Mouse (Mus musculus): ENCODE results near the gene Cd3d.
"Not testable (repeated sequence)": the region's sequence is repeated elsewhere in the genome, so short reads cannot be mapped to it uniquely, and the experiment has no call there.

Cd3d gene

DNA sequence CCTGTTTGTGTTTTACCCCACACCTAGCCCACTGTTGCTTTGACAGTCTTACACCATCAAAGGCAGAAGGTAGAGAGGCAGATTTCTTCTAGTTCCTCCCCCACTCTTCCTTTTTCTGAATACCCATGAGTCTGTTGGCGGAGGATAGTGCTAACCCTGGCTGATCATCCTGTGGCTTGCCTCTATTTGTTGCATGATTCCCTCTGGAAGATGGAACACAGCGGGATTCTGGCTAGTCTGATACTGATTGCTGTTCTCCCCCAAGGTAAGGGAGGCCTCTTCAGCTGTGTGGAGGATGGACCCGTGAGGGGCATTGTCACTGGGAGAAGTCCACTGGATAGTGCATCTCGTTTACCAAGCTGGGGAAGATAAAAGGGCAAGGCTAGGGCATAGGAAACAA, at the start of gene Cd3d:
Gene Cd3d, plus strand, starts transcription at position 111 of the 400 bp plus-strand sequence.
- in situ Hi-C loops (cut with MboI; ENCODE audit: low sequenced_read_pairs), result no loop called here

DNA sequence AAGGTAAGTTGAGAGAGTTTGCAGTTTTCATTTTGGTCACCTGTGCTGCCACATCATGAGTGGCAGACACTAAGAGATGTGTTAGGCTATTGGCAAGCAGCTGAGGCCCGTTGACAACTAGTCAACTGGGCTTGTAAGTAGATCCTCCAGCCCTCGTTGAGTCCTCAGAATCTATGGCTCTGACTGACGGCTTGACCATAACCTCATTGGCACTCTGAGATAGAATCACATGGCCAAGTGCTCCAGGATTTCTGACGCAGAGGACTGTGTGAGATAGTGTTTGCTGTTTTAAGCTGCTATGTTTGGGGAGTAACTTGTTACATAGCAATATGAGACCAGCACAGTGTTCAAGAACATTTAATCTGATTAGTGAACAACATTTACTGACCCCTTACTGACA, 39.8 kb upstream of the Cd3d start:
- in situ Hi-C loops (cut with MboI; ENCODE audit: low sequenced_read_pairs), result no loop called here

DNA sequence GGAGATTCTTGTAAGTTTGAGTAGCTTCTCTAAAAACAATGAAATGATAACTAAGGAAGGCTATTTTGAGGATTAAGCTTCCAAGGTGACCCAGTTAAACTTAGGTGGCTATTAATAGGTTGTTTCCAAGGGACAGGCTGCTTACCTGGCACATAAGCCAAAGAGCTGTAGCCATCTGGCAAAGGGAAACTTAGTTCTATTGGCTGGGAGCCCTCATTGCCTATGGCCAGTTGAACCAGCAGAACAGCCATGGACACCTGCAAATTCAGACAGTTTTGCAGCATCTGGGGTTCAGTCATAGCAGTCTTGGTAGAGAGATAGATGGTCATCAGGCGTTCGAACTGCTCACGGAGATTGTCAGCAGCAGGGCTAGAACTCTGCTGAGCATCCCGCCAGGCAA, 39.2 kb upstream of the Cd3d start:
- in situ Hi-C loops (cut with MboI; ENCODE audit: low sequenced_read_pairs), result no loop called here

DNA sequence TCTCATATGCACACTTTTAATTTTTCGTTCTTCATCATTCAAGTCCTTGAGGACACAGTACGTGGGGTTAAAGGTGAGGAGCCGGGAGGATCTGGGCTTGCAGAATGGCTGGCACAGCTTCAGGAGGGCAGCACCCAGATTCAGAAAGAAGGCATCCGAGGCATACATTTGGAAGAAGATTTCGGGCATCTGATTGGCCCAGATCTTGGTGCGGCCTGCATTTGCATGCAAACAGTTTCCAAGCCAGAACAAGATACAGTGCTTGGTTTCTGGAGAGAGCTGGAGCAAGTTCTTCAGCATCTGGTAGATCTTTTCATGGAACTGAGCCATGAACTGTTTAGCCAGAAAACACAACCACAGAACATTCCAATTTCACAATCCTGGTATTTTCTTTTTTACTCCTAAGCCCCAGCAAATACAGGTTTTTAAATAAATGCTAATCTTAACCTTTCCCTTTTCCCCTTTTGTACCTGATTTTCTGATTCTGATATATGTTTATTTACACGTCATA, 35.3 kb upstream of the Cd3d start:
- in situ Hi-C loops (cut with MboI; ENCODE audit: low sequenced_read_pairs), result no loop called here

DNA sequence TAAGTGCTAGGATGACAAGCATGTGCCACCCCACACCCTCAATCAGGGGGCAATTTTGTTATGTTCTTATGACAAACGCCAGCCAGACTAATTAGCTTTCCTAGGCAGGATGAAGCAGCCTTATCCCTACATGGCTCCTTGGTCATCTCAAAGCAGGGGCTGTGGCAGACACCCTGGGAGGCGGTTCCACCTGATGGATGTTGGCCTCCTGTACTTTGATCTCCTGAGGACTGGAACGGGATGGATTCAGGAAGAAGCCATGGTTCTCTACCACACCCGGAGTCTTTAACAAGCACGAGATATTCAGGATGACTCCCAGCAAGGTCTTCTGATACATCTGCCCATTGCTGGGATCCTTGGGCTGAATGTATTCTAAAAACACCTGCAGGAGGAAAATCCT, 33.8 kb upstream of the Cd3d start:
- in situ Hi-C loops (cut with MboI; ENCODE audit: low sequenced_read_pairs), result no loop called here

DNA sequence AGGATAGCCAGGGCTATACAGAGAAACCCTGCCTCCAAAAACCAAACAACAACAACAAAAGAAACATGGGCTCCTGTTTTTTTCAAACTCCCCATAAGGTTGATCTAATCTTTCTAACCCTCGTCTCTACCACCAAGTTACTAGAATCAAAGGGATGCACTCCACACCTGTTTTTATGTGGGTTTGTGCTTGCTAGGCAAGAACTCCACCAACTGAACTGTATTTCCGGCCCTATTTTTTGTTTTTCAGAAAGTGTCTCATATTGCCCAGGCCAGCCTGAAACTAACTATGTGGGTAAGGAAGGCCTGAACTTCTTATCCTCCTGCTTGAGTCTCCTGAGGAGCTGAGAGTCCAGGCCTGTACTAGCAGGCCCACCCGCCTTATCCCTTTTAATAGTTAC, 27.2 kb upstream of the Cd3d start:
- in situ Hi-C loops (cut with MboI; ENCODE audit: low sequenced_read_pairs), result no loop called here

GRCm38 (mm10) chr9:44965126-44965832, 16.3 kb upstream of the Cd3d start, which contains the start of gene Ube4a:
Ube4a (minus strand) TSS chr9:44965600.
- in situ Hi-C loops (cut with MboI; ENCODE audit: low sequenced_read_pairs), result no loop called here

DNA sequence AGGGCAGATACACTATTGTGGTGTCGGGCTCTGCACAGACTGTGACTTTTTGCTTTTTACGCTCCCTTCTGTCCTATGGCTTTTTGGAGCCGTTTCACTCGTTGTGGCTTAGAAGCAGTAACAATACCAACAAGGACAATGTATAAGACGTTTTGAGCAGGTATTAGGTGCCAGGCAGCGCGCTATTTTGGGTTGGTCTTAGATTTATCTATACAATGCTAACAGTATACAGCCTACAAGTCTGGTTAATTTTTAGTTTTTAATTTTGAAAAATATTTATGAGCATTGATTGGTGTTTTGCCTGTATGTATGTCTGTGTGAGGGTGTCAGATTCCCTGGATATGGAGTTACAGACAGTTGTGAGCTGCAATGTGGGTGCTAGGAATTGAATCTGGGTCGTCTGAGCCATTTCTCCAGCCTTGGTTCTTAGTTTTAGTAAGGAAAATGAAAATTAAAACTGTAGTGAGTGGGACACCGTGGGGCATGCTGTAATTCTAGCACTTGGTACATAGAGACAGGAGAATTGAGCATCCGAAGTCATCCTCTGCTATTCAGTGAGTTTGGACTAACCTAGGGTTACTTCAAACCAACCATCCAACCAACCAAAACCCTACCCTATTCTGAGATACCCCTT, 15.6 kb upstream of the Cd3d start:
- in situ Hi-C loops (cut with MboI; ENCODE audit: low sequenced_read_pairs), result no loop called here

GRCm38 (mm10) chr9:44966815-44967242, 14.8 kb upstream of the Cd3d start:
- in situ Hi-C loops (cut with MboI; ENCODE audit: low sequenced_read_pairs), result no loop called here

- in situ Hi-C loops (cut with MboI; ENCODE audit: low sequenced_read_pairs), result not testable (repeated sequence)
These were observed 13.8 kb upstream of the Cd3d start for GRCm38 (mm10) chr9:44967763-44968162.

- in situ Hi-C loops (cut with MboI; ENCODE audit: low sequenced_read_pairs), result no loop called here
These were observed 12.1 kb upstream of the Cd3d start for GRCm38 (mm10) chr9:44969450-44969849.

DNA sequence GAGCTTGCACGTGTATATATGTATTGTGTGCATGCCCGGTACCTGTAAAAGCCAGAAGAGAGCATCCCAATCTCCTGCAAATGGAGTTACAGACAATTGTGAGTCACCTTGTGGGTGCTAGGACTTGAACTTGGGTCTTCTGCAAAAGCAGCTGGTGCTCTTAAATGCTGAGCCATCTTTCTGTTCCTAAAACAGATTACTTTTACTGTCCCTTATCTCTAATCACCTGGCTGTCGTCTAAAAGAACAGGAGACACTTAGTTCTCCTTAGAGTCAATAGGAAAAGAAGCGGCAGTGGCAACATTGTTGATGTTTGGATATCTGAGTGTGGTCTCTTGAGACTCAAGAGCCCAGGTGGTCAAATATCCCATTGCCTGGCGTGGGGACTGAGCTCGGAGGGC, 3.8 kb upstream of the Cd3d start:
- in situ Hi-C loops (cut with MboI; ENCODE audit: low sequenced_read_pairs), result no loop called here

- in situ Hi-C loops (cut with MboI; ENCODE audit: low sequenced_read_pairs), result no loop called here
These were observed 1.8 kb upstream of the Cd3d start for GRCm38 (mm10) chr9:44979806-44980205.

DNA sequence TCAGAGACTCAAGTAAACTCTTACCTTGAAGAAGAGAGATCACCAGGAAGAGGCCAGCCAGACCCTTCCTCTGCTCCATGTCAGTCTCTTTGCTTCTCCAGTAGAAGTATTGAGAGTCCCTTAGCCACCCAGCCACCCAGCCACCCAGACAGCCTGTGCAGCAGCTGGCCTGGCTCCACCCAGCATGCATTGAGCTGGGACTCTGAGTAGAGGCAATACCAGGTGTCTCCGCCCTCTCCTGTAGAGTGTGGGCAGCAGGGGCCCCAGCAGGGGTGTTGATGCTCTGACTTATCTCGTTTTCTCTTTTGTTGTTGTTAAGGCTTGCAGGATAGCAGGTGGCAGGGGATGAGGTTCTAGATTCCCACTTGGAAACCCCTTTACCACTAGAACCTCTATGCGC, 1.3 kb upstream of the Cd3d start, which contains the start of gene Cd3g:
Gene Cd3g, minus strand, starts transcription at position 190 of the 400 bp plus-strand sequence.
- in situ Hi-C loops (cut with MboI; ENCODE audit: low sequenced_read_pairs), result no loop called here

DNA sequence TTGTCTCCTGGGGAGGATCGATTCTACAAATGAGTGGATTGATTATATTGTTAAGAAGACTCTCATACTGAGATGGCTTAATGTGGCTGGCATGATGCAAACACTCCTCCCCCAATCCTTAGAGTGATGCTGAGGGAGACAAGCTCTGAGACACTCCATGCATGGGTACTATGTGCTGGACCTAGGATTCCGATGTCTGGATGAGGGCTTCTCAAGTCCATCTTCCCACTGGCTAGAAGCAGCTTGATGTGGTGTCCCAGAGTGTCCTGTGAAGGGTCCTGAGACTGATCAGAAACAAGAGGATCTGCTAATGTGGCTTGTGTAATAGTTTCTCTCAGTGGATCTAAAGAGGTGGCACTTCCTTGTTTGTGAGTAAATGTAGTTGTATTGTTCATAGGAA, 482 bp upstream of the Cd3d start:
- in situ Hi-C loops (cut with MboI; ENCODE audit: low sequenced_read_pairs), result no loop called here

- in situ Hi-C loops (cut with MboI; ENCODE audit: low sequenced_read_pairs), result no loop called here
These were observed 495 bp downstream of the Cd3d start for GRCm38 (mm10) chr9:44982081-44982480.

DNA sequence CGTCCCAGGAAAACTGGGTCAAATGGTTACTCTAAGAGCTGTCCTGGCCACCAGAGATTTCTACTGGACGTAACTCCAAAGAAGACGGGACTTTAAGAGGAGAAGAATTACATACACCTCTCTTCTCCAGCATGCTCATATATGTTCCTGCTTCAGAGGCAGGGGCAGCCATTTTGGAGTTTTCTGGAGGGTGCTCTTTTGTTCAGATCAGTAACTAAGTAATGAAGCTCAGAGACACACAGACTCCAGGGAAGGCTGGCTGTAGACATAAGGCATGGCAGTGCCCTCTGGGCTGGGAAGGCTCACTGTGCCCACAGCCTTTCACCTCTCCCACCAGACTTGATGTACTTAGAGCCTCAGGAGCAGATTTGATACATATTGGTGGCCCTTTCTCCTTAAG, 945 bp downstream of the Cd3d start:
- in situ Hi-C loops (cut with MboI; ENCODE audit: low sequenced_read_pairs), result no loop called here

GRCm38 (mm10) chr9:44983001-44983400, 1.4 kb downstream of the Cd3d start:
- in situ Hi-C loops (cut with MboI; ENCODE audit: low sequenced_read_pairs), result no loop called here

- in situ Hi-C loops (cut with MboI; ENCODE audit: low sequenced_read_pairs), result no loop called here
These were observed 4.2 kb downstream of the Cd3d start for GRCm38 (mm10) chr9:44985721-44986161.

GRCm38 (mm10) chr9:44986242-44986781, 4.7 kb downstream of the Cd3d start:
- in situ Hi-C loops (cut with MboI; ENCODE audit: low sequenced_read_pairs), result no loop called here

GRCm38 (mm10) chr9:44986976-44987375, 5.4 kb downstream of the Cd3d start:
- in situ Hi-C loops (cut with MboI; ENCODE audit: low sequenced_read_pairs), result no loop called here

- in situ Hi-C loops (cut with MboI; ENCODE audit: low sequenced_read_pairs), result no loop called here
These were observed 10.2 kb downstream of the Cd3d start for GRCm38 (mm10) chr9:44991821-44992220.
